Mouse (Mus musculus) ES-E14 (cell line): ENCODE results near the gene Otulin.

ENCODE experiments used
- CHD2 ChIP-seq: IDR thresholded peaks from 2 replicates; pipeline ENCODE4 v1.6.1; 2014; ENCODE audit warnings: mild to moderate bottlenecking, low read depth, low read length, inconsistent platforms
- HCFC1 ChIP-seq: IDR thresholded peaks from 2 replicates; pipeline ENCODE4 v1.6.1; 2012; ENCODE audit warnings: low read length, inconsistent platforms, borderline replicate concordance; ENCODE audit not compliant: insufficient read depth
- MAFK ChIP-seq: IDR thresholded peaks from 2 replicates; pipeline ENCODE4 v1.6.1; 2014; ENCODE audit warnings: mild to moderate bottlenecking, low read depth, low read length, inconsistent platforms; ENCODE audit not compliant: insufficient read depth
- ZNF384 ChIP-seq: IDR thresholded peaks from 2 replicates; pipeline ENCODE4 v1.6.1; 2012; ENCODE audit warnings: low read depth, low read length, inconsistent platforms

DNA sequence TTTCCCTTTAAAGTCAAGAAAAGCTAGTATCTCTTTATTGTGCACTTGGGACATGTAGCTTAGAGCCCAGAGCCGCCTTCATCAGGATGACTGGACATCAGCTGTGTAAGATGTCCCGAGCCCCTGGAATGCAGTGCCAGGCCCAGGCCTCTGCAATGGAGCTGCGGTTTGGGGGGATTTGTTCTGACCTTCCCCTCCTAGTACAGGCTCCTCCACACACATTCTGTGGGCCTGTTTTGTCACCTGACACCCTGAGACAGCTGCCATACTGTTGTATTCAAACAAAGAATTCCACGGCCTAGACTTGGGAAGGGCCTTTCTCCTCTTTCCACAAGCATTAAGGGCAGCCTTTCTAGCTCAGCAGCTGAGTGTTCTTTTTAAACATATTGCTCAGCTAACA, 35.5 kb downstream of the Otulin start:
- no peak for TF ChIP-seq ZNF384
- no peak for TF ChIP-seq HCFC1
- TF ChIP-seq CHD2: no peak
- TF ChIP-seq MAFK: no peak
